Mouse (Mus musculus) hindbrain, embryonic 15.5 days (tissue): ENCODE data around the gene Lrrc4c. TPM values are rescaled to one million over a fixed set of nuclear protein-coding genes. Genes with fewer than 3 reads are reported as not detected.

ENCODE experiments used
- ATAC-seq: fragments of 200-750 bp; cut with Nextera tagmentation; 2 replicates; pipeline ENCODE4 v1.8.0; 2017; ENCODE audit warnings: low read depth, moderate number of reproducible peaks, moderate TSS enrichment; ENCODE audit not compliant: low FRiP score
- H3K27ac ChIP-seq: fragments of 300-500 bp; sonication (generic); replicated peaks from 2 replicates; pipeline ENCODE4 v1.5.1; 2015; ENCODE audit warnings: mild to moderate bottlenecking, inconsistent platforms
- H3K27me3 ChIP-seq: fragments of 300-500 bp; sonication (generic); 2 replicates; pipeline ENCODE4 v1.6.1; 2015; ENCODE audit warnings: control low read depth, inconsistent platforms
- H3K36me3 ChIP-seq: fragments of 300-500 bp; sonication (generic); 2 replicates; pipeline ENCODE4 v1.6.1; 2015; ENCODE audit warnings: control low read depth, inconsistent platforms
- H3K4me1 ChIP-seq: fragments of 300-500 bp; sonication (generic); replicated peaks from 2 replicates; pipeline ENCODE4 v1.6.1; 2015; ENCODE audit warnings: control low read depth, inconsistent platforms
- H3K4me2 ChIP-seq: fragments of 300-500 bp; sonication (generic); 2 replicates; pipeline ENCODE4 v1.6.1; 2015; ENCODE audit warnings: moderate library complexity, mild to moderate bottlenecking, inconsistent platforms
- H3K4me3 ChIP-seq: fragments of 300-500 bp; sonication (generic); 2 replicates; pipeline ENCODE4 v1.5.1; 2015; ENCODE audit warnings: mild to moderate bottlenecking, inconsistent platforms
- H3K9ac ChIP-seq: fragments of 300-500 bp; sonication (generic); 2 replicates; pipeline ENCODE4 v1.6.1; 2015; ENCODE audit warnings: inconsistent platforms
- H3K9me3 ChIP-seq: fragments of 300-500 bp; sonication (generic); 2 replicates; pipeline ENCODE4 v1.6.1; 2016; ENCODE audit warnings: control low read depth, inconsistent platforms
- WGBS: fragments of 180-500 bp; shearing (Covaris S2); methylation state at CpG from one replicate; pipeline ENCODE4 v1.1.7; 2015; 5-methylcytosine and 5-hydroxymethylcytosine counted together
- microRNA-seq: library from miRNA; unstranded; fragments of <30 nt; microRNA quantifications from one replicate; pipeline ENCODE4, GENCODE M21; 2016
- polyA plus RNA-seq: library from polyadenylated mRNA; unstranded; fragments of >200 nt; fragmentation: Nextera tagmentation; extraction: Ambion mirVana; gene quantifications from 2 replicates; pipeline ENCODE4 v1.2.1, GENCODE M21; 2015

The Lrrc4c gene
- polyA plus RNA-seq, 1 experiment from 2014 or later, result 35.0 TPM

DNA sequence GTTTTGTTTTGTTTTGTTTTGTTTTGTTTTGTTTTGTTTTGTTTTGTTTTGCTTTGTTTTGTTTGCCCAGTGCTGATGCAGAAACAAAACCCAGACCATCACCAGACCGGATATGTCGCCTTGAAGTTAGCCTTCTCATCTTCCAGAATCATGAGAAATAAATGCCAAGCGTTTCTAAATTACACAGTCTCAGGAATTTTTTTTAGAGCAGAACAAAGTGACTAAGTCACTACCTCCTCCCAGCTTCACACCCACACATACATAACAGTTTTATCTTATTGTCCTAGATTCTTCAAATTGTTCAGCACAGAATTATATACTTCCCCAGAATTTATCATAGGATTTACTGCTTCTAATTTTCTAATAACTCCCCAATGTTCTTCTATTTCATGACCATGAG lies 1272.6 kb downstream of the Lrrc4c start:
- Histone ChIP-seq H3K4me3 (no peak overlapping the region), H3K27me3 (no peaks in the 10 kb centered on the region), H3K36me3 (no peaks in the 10 kb centered on the region), H3K4me2 (no peak overlapping the region), H3K9ac (no peak overlapping the region), H3K4me1 (no peaks in the 10 kb centered on the region), H3K27ac (no peak overlapping the region), H3K9me3 (no peaks in the 10 kb centered on the region)
- 89% methylated on average over 3 of the region's 3 CpGs for WGBS
- no peak for ATAC-seq

- Histone ChIP-seq H3K36me3 (no peaks in the 10 kb centered on the region), H3K4me1 (peaks cover 8% of the 10 kb centered on the region), H3K27ac (no peak overlapping the region), H3K4me2 (no peak overlapping the region), H3K9me3 (no peaks in the 10 kb centered on the region), H3K9ac (no peak overlapping the region), H3K27me3 (no peaks in the 10 kb centered on the region), H3K4me3 (no peak overlapping the region)
- WGBS, result 38% methylated on average over 3 of the region's 3 CpGs
- no peak for ATAC-seq
Measured at GRCm38 (mm10) chr2:97604182-97604581, 1286.2 kb downstream of the Lrrc4c start.

DNA sequence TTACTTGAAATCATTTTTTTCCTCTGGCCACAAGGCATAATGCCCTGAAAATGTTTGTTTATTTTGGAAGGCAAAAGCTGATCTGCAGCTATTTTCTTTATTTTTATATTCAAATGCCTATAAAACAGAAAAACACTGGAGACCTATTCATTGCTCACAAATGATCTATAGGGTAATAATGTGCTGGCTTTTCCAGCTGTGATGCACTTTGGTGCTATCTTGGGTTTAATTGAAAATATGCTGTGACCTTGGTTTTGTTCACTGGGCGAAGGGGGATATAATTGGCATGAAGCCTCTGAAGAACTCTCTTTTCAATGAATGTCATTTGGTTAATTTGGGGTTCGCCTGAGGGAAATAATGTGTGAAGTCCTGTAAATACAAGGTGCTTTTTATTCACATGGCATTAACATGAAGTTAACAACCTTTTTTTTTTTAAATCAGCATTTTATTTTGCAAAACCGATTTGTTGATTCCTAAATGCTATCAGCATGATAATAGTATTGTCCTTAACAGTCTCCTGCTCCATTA lies 1286.8 kb downstream of the Lrrc4c start:
- no peaks in the 10 kb centered on the region for H3K27me3 ChIP-seq
- H3K9ac ChIP-seq, result no peak overlapping the region
- WGBS, result 27% methylated on average over 3 of the region's 3 CpGs
- no peak overlapping the region for H3K27ac ChIP-seq
- no peaks in the 10 kb centered on the region for H3K9me3 ChIP-seq
- H3K36me3 ChIP-seq, result no peaks in the 10 kb centered on the region
- no peak for ATAC-seq
- no peak overlapping the region for H3K4me3 ChIP-seq
- no peak overlapping the region for H3K4me2 ChIP-seq
- H3K4me1 ChIP-seq, result peaks cover 8% of the 10 kb centered on the region

DNA sequence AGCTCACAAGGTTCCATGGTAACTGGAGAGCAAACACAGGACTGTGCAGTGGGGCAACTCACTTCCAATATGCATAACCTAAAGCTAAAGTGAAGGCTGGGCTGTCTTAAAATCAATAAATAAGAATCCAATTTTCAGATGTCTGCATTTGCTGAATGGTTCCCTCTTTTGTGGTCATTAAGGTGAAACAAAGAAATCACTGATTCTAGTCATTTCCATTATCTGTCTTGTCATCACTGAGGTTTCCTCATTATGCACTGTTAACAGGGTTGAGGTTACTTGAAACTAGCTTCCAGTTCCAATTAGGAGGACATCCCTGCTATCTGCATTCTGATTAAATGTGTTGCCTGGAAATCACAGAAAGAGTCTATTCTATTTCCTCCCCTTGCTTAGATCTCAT lies 1291.5 kb downstream of the Lrrc4c start:
- no peaks in the 10 kb centered on the region for H3K36me3 ChIP-seq
- no peak for ATAC-seq
- no peak overlapping the region for H3K4me3 ChIP-seq
- no peak overlapping the region for H3K4me2 ChIP-seq
- peaks cover 4% of the 10 kb centered on the region for H3K4me1 ChIP-seq
- H3K9ac ChIP-seq, result no peak overlapping the region
- no peak overlapping the region for H3K27ac ChIP-seq
- H3K9me3 ChIP-seq, result no peaks in the 10 kb centered on the region
- H3K27me3 ChIP-seq, result no peaks in the 10 kb centered on the region

DNA sequence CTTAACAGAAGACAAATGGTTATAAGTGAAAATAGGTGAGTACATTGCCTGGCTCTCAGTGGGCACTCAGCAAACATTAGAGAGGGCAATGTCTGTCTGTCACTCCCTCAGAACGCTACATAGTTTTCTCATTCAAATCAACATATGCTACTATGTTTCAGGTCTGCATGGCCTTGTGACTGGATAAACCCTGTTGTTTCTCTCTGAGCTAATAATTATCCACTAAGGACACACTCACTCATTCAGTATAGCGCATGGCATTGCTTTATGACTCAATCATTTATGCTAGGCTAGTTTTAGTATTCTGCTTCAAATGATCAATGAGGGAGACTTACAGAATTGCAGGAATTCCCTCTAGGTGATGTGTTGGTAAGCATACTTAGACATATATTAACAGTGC lies 1292.6 kb downstream of the Lrrc4c start:
- WGBS, result 63% methylated on average over 2 of the region's 2 CpGs
- Histone ChIP-seq H3K4me3 (no peak overlapping the region), H3K27me3 (no peaks in the 10 kb centered on the region), H3K9ac (no peak overlapping the region), H3K4me1 (no peaks in the 10 kb centered on the region; the same call in 1 of the 2 replicates), H3K36me3 (no peaks in the 10 kb centered on the region), H3K9me3 (no peaks in the 10 kb centered on the region), H3K4me2 (no peak overlapping the region), H3K27ac (no peak overlapping the region)
- no peak for ATAC-seq

DNA sequence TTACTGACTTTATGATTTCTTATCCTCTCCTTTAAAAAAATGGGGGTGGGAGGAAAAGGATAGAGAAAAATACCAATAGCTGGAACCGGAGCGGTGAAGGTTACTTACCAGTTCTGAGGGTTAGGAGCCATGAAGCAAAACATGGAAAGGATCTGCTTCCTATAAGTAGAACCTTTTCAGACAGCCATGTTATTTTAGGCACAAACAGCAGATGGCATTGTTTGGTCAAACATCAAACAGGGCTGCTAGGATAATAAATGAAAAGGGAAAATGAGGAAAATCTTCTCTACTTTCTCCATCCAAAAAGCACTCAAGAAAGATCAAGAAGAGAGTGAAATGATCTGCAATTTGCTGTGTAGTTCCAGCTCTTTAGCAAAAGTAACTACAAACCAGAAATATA lies 1296.8 kb downstream of the Lrrc4c start:
- 75% methylated on average over 2 of the region's 2 CpGs for WGBS
- H3K4me1 ChIP-seq, result no peaks in the 10 kb centered on the region
- ATAC-seq, result no peak
- H3K27ac ChIP-seq, result no peak overlapping the region
- no peaks in the 10 kb centered on the region for H3K27me3 ChIP-seq
- no peak overlapping the region for H3K4me2 ChIP-seq
- H3K4me3 ChIP-seq, result no peak overlapping the region
- no peak overlapping the region for H3K9ac ChIP-seq
- H3K36me3 ChIP-seq, result peaks cover 1% of the 10 kb centered on the region; the same call in 1 of the 2 replicates
- no peaks in the 10 kb centered on the region for H3K9me3 ChIP-seq

GRCm38 (mm10) chr2:97618589-97618988 lies 1300.6 kb downstream of the Lrrc4c start:
- ATAC-seq, result no peak
- 91% methylated on average over 1 of the region's 1 CpGs for WGBS
- H3K27ac ChIP-seq, result no peak overlapping the region

GRCm38 (mm10) chr2:97639941-97640340 lies 1322.0 kb downstream of the Lrrc4c start:
- Histone ChIP-seq H3K36me3 (no peaks in the 10 kb centered on the region), H3K9me3 (no peaks in the 10 kb centered on the region), H3K4me2 (no peak overlapping the region), H3K4me1 (no peaks in the 10 kb centered on the region), H3K27me3 (no peaks in the 10 kb centered on the region), H3K27ac (no peak overlapping the region), H3K4me3 (no peak overlapping the region), H3K9ac (no peak overlapping the region)
- no peak for ATAC-seq
- 88% methylated on average over 2 of the region's 2 CpGs for WGBS

More at GRCm38 (mm10) chr2:97618589-97618988, 1300.6 kb downstream of the Lrrc4c start:
- Histone ChIP-seq H3K36me3 (peaks cover 6% of the 10 kb centered on the region; the same call in 1 of the 2 replicates), H3K4me2 (no peak overlapping the region), H3K9me3 (no peaks in the 10 kb centered on the region), H3K4me1 (no peaks in the 10 kb centered on the region), H3K9ac (no peak overlapping the region), H3K27me3 (no peaks in the 10 kb centered on the region), H3K4me3 (no peak overlapping the region)

- H3K4me2 ChIP-seq, result no peak overlapping the region
- no peaks in the 10 kb centered on the region for H3K36me3 ChIP-seq
Measured at GRCm38 (mm10) chr2:97641661-97642060, 1323.7 kb downstream of the Lrrc4c start.

GRCm38 (mm10) chr2:97652711-97653110 lies 1334.7 kb downstream of the Lrrc4c start:
- no peak for ATAC-seq
- Histone ChIP-seq H3K4me3 (no peak overlapping the region), H3K4me1 (no peaks in the 10 kb centered on the region), H3K27ac (no peak overlapping the region), H3K27me3 (no peaks in the 10 kb centered on the region), H3K9me3 (no peaks in the 10 kb centered on the region), H3K9ac (no peak overlapping the region), H3K36me3 (no peaks in the 10 kb centered on the region), H3K4me2 (no peak overlapping the region)
- WGBS, result 14% methylated on average over 1 of the region's 1 CpGs

More at GRCm38 (mm10) chr2:97641661-97642060, 1323.7 kb downstream of the Lrrc4c start:
- Histone ChIP-seq H3K27me3 (no peaks in the 10 kb centered on the region), H3K27ac (no peak overlapping the region), H3K9ac (no peak overlapping the region), H3K4me3 (no peak overlapping the region), H3K4me1 (no peaks in the 10 kb centered on the region), H3K9me3 (no peaks in the 10 kb centered on the region)
- no peak for ATAC-seq

Small RNA genes lying within 50 kb of the gene (microRNA-seq; reads per million reads assigned to microRNA genes)
- not detected for gene Gm44320
